Mouse (Mus musculus) intestine, embryonic 14.5 days (tissue): ENCODE results near the gene Nfatc4. TPM values are rescaled to one million over a fixed set of nuclear protein-coding genes. Genes with fewer than 3 reads are reported as not detected.

Experiments
- ATAC-seq: fragments of 200-750 bp; cut with Nextera tagmentation; replicated peaks from 2 replicates; pipeline ENCODE4 v1.8.0; 2017; ENCODE audit warnings: low read depth, moderate number of reproducible peaks, moderate TSS enrichment, moderate library complexity; ENCODE audit not compliant: low FRiP score, low TSS enrichment
- DNase-seq: peaks from one replicate; pipeline ENCODE4 v3.0.0-alpha.2; 2018; ENCODE audit warnings: low spot score
- H3K27ac ChIP-seq: fragments of 300-500 bp; sonication (generic); 2 replicates; pipeline ENCODE4 v1.5.1; 2014; ENCODE audit warnings: low read depth, mild to moderate bottlenecking, control low read depth
- H3K27me3 ChIP-seq: fragments of 300-500 bp; sonication (generic); replicated peaks from 2 replicates; pipeline ENCODE4 v1.6.1; 2014; ENCODE audit warnings: low read length, control low read depth; ENCODE audit not compliant: control insufficient read depth, insufficient read depth
- H3K36me3 ChIP-seq: fragments of 300-500 bp; sonication (generic); 2 replicates; pipeline ENCODE4 v1.6.1; 2014; ENCODE audit warnings: low read length, control low read depth; ENCODE audit not compliant: control insufficient read depth, insufficient read depth
- H3K4me1 ChIP-seq: fragments of 300-500 bp; sonication (generic); replicated peaks from 2 replicates; pipeline ENCODE4 v1.6.1; 2014; ENCODE audit warnings: low read length, control low read depth, mixed read lengths; ENCODE audit not compliant: control insufficient read depth, insufficient read depth
- H3K4me2 ChIP-seq: fragments of 300-500 bp; sonication (generic); 2 replicates; pipeline ENCODE4 v1.6.1; 2014; ENCODE audit warnings: low read length
- H3K4me3 ChIP-seq: fragments of 300-500 bp; sonication (generic); 2 replicates; pipeline ENCODE4 v1.5.1; 2014; ENCODE audit warnings: low read depth, low read length, control low read depth, mixed read lengths
- H3K9ac ChIP-seq: fragments of 300-500 bp; sonication (generic); 2 replicates; pipeline ENCODE4 v1.6.1; 2014; ENCODE audit warnings: mild to moderate bottlenecking, low read length
- H3K9me3 ChIP-seq: fragments of 300-500 bp; sonication (generic); 2 replicates; pipeline ENCODE4 v1.6.1; 2016; ENCODE audit warnings: low read length, control low read depth; ENCODE audit not compliant: control insufficient read depth
- WGBS: fragments of 180-500 bp; shearing (Covaris S2); extraction: QIAGEN DNeasy Blood & Tissue Kit; methylation state at CpG from one replicate; pipeline ENCODE4 v1.1.7; 2014; 5-methylcytosine and 5-hydroxymethylcytosine counted together
- polyA plus RNA-seq: library from polyadenylated mRNA; unstranded; fragments of >200 nt; fragmentation: Nextera tagmentation; extraction: Ambion mirVana; gene quantifications from 2 replicates; pipeline ENCODE4 v1.2.1, GENCODE M21; 2014

Gene Nfatc4
- polyA plus RNA-seq, 1 experiment from 2014 or later = 34.3 TPM

DNA sequence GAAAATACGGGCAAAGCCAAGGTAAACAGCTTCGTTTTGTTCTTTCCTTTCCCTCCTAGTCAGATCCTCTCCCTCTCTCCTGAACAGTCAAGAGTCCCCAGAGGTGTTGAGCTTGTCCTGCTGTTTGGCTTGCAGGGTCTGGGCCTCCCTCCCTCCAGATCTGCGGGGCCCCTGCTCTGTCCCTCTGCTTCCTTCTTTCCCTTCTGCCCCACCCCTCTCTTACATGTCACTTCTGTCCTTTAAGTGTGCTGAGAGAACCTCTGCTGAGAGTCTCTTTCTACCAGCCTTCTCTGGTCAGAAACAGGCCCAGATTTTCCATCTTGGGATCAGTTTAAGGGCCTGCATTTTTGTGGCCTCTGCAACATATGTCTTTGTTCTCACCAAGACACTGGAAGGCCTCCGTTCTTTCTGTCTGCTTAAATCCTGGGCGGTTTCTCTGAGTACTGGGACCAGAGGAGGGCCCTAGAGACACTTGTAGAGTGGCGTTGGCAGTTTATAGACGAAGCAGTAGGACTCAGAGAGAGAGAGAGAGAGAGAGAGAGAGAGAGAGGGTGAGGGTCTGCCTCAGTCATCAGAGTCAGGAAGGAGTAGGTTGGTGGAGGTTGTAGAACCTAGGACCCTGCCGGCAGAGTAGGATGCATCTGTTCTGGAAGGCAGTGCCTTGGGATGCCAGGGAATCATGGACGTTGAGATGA, 31.6 kb downstream of the Nfatc4 start:
- Histone ChIP-seq H3K4me3 (peak overlapping the region; percentile 84), H3K4me2 (peak overlapping the region; percentile 77), H3K27me3 (no peaks in the 10 kb centered on the region), H3K9me3 (no peaks in the 10 kb centered on the region), H3K27ac (peak overlapping the region; percentile 95), H3K4me1 (peaks cover 43% of the 10 kb centered on the region), H3K36me3 (peaks cover 8% of the 10 kb centered on the region), H3K9ac (peak overlapping the region; percentile 77)
- DNase-seq (peak; percentile 75), ATAC-seq (peak; percentile 18)
- WGBS = 0% methylated on average over 9 of the region's 9 CpGs

DNA sequence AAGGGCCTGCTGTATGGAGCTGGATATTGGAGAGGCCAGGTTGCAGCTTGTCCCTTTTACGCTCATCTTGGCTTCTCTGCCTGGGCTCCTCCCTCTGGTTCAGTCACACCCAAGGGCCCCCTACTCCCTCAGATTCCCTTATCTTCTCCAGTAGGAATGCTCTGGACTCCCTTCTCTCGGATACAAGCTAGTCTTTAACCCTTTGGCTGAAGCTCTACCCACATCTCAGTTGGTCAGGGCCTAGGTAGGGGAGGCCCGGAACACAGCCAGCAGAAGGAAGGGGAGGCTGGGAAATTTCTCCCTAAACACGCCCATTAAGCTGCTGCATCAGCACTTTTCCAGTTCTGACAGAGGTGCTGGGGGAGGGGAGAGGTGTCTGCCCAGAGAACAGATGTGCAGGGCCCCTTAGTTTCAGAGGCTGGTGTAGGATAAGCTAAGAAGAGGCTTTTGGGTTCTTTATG, 32.2 kb downstream of the Nfatc4 start:
- peak overlapping the region; percentile 77 for H3K4me2 ChIP-seq
- no peaks in the 10 kb centered on the region for H3K9me3 ChIP-seq
- H3K4me1 ChIP-seq = peaks cover 43% of the 10 kb centered on the region
- WGBS = 1% methylated on average over 4 of the region's 4 CpGs
- H3K36me3 ChIP-seq = peaks cover 10% of the 10 kb centered on the region
- peak; percentile 28 for ATAC-seq
- no peaks in the 10 kb centered on the region for H3K27me3 ChIP-seq
- H3K9ac ChIP-seq = peak overlapping the region; percentile 77
- peak overlapping the region; percentile 84 for H3K4me3 ChIP-seq
- peak; percentile 77 for DNase-seq
- H3K27ac ChIP-seq = peak overlapping the region; percentile 95

DNA sequence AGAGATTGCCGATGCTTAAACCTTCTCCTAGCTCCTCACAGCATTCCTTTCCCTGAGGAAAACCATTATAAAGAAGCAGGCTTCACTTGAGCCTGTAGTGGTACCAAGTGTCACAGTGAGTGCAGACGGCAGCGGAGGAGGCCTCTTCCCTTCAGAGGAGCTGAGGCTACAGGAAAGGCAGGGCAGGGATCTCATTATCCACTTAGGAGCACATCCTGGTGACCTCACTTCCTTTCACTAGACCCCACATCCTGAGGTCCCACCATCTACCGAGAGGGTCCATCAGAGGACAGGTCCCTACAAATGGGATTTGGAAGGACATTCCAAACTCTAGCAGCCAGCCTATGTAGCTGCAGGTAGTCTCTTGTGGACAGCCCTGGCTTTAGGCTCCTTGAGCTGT, 34.6 kb downstream of the Nfatc4 start:
- 41% methylated on average over 4 of the region's 4 CpGs for WGBS
- H3K27me3 ChIP-seq = no peaks in the 10 kb centered on the region
- no peak overlapping the region for H3K27ac ChIP-seq
- H3K4me2 ChIP-seq = peak overlapping the region; percentile 77
- no peak overlapping the region; the same call in 1 of the 2 replicates for H3K4me3 ChIP-seq
- ATAC-seq = no peak
- peaks cover 14% of the 10 kb centered on the region for H3K36me3 ChIP-seq
- H3K4me1 ChIP-seq = peaks cover 50% of the 10 kb centered on the region
- DNase-seq = no peak
- no peaks in the 10 kb centered on the region for H3K9me3 ChIP-seq
- H3K9ac ChIP-seq = peak overlapping the region; percentile 3; the same call in 1 of the 2 replicates

DNA sequence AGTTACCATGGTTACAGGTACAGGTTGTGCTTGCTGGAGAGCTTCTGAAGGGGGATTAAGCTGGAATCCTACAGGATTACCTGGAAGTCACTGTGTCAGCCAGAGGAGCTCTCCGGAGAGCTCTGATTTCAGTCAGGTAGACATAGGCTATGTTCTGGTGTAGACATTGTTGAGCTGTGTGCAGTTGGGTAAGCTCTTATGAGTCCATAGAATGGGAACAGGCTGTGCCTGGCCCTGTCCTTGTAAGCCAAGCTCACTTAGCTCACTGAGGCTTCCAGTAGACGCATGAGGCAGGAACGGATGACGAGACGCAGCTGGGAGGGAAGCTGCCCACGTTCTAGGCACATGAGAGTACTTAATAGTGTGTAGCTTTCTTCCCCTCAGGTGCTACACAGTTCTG, 39.2 kb downstream of the Nfatc4 start:
- Histone ChIP-seq H3K27ac (peak overlapping the region; percentile 7; the same call in 1 of the 2 replicates), H3K36me3 (peaks cover 54% of the 10 kb centered on the region), H3K4me1 (peaks cover 32% of the 10 kb centered on the region), H3K27me3 (no peaks in the 10 kb centered on the region), H3K9ac (no peak overlapping the region), H3K9me3 (no peaks in the 10 kb centered on the region), H3K4me3 (no peak overlapping the region), H3K4me2 (no peak overlapping the region)
- WGBS = 57% methylated on average over 6 of the region's 6 CpGs
- ATAC-seq (no peak), DNase-seq (no peak)

DNA sequence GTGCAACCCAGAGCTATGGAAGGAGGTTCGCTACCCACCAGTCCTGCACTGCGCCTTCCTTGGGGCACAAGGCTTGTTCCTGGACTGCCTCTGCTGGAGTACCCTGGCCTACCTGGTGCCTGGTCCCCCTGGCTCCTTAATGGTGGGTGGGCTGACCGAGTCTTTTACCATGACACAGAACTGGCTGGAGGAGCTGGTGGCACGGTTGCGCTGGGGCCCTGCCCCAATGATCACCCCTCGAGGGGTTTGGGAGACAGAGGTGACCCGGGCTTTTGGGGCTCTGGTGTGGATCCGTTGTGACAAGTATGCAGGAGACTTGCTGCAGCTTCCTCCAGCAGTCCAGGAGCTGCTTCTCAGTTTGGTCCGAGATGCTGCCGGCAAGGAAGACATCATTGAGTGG, 40.0 kb downstream of the Nfatc4 start:
- 90% methylated on average over 10 of the region's 10 CpGs for WGBS
- Histone ChIP-seq H3K9ac (no peak overlapping the region), H3K4me2 (no peak overlapping the region), H3K27ac (no peak overlapping the region), H3K27me3 (no peaks in the 10 kb centered on the region), H3K9me3 (no peaks in the 10 kb centered on the region), H3K4me1 (peaks cover 25% of the 10 kb centered on the region), H3K4me3 (no peak overlapping the region), H3K36me3 (peaks cover 60% of the 10 kb centered on the region)
- DNase-seq (no peak), ATAC-seq (no peak)

DNA sequence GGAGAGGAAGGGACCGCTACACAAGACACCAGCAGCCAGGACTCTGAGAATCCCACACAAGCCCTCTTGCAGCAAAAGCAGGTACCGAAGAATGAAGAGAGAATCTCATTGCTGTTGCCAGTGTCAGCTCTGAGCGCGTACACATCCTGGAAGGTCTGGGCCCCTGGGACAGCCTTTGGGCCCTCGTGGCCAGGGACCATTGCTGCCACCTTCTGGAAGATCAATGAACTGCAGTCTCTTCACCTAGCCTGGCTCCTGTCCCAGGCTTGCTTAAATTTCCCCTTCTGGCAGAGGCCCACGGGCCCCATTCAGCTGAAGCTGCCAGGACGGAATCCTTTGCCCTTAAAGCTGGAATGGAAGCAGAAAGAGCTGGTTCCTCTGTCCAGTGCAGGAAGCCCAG, 40.8 kb downstream of the Nfatc4 start:
- Histone ChIP-seq H3K4me2 (no peak overlapping the region), H3K36me3 (peaks cover 68% of the 10 kb centered on the region), H3K9me3 (no peaks in the 10 kb centered on the region), H3K27ac (no peak overlapping the region), H3K27me3 (no peaks in the 10 kb centered on the region), H3K4me3 (no peak overlapping the region), H3K4me1 (peaks cover 21% of the 10 kb centered on the region), H3K9ac (no peak overlapping the region)
- peak; percentile 89 for DNase-seq
- ATAC-seq = peak; percentile 72; the same call in 1 of the 2 replicates
- 29% methylated on average over 7 of the region's 7 CpGs for WGBS

DNA sequence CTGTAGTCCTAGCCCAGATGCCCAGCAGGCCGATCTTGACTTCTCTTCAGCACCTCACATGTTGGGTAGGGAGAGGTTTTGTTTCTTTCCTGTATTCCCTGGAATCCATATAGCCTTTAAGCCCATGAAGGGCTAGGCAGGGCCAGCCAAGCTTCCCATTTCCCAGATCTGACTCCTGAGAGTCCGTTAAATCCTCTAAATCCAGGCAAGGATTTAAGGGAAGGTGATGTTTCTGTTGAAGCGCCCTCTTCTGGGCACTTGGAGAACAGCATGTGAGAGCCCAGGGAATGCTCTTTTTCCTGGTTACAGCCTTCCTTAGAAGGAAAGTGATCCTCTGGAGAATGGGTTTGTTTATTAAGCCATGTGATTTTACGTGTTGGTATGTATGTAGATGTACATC, 44.0 kb downstream of the Nfatc4 start:
- no peaks in the 10 kb centered on the region for H3K9me3 ChIP-seq
- H3K4me3 ChIP-seq = no peak overlapping the region
- no peak overlapping the region for H3K4me2 ChIP-seq
- H3K27me3 ChIP-seq = no peaks in the 10 kb centered on the region
- ATAC-seq (no peak), DNase-seq (peak; percentile 89)
- peaks cover 90% of the 10 kb centered on the region for H3K36me3 ChIP-seq
- no peak overlapping the region for H3K9ac ChIP-seq
- H3K27ac ChIP-seq = no peak overlapping the region
- 40% methylated on average over 4 of the region's 4 CpGs for WGBS
- peaks cover 7% of the 10 kb centered on the region for H3K4me1 ChIP-seq

DNA sequence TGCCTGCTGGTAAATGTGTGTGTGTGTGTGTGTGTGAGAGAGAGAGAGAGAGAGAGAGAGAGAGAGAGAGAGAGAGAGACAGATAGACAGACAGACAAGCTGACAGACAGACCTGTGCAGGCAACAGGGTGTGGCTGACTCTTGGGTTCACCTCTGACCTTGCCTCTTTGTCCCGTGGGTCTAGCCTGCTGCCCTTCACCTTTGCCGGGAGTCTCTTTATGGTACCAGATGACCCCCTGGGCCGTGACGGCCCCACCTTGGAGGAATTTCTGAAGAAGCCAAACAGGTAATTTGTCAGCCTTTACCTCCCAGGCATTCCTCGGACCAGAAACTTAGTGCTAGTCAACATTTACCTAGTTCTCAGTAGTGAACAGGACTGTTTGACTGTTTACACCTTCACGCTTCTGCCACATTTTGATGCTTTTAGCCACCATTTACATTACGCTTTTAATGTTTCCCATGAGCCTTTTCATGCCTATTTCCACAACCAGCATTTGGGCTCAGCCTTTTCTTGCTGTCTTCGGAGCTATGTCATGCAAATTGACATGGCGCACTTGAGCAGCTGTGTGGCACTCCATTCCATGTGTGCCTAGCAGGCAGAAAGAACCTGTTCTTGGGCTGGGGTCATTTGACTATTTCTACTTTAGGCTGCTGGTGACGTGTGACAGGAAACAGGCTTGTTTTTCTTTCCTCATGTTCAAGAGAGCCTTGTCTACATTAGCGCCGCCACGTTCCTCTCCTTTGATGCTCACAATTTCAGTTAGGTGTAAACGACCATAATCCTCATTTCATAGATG, 45.5 kb downstream of the Nfatc4 start:
- WGBS = 87% methylated on average over 14 of the region's 14 CpGs
- Histone ChIP-seq H3K27ac (no peak overlapping the region), H3K9me3 (no peaks in the 10 kb centered on the region), H3K4me3 (no peak overlapping the region), H3K4me1 (peaks cover 5% of the 10 kb centered on the region), H3K9ac (no peak overlapping the region), H3K4me2 (no peak overlapping the region), H3K36me3 (peaks cover 95% of the 10 kb centered on the region), H3K27me3 (no peaks in the 10 kb centered on the region)
- DNase-seq (no peak), ATAC-seq (no peak)
